ENCODE assay signal across 25 mouse cellular contexts in genomic region chr11:27799826-27800620, GRCm38 (mm10).
DNase-seq lines count a peak whose midpoint lies in the region; ATAC-seq and TF ChIP-seq lines count a peak whose summit lies in the region.
"Had no signal": no experiment of that assay in that cellular context is flagged by ENCODE, and none has a peak within 500 bp of the region (broad histone marks: within the 10 kb centered on the region; RNA-seq: fewer than 3 reads in every experiment).

No protein-coding gene starts in this region.

- TF ChIP-seq CTCF in intestine, postnatal 0 days (IDR thresholded peaks at IDR 0.05; ENCODE audit: low read depth) = no peak
- no peak for TF ChIP-seq CTCF in lung, adult 2 months (IDR thresholded peaks at IDR 0.05; ENCODE audit: insufficient read depth, low read length)
- no peak for TF ChIP-seq CTCF in midbrain, postnatal 0 days (IDR thresholded peaks at IDR 0.05)

- no peak overlapping the region for H3K9ac ChIP-seq in intestine, embryonic 14.5 days (ENCODE audit: low read length)
- no peak overlapping the region for H3K9ac ChIP-seq in intestine, postnatal 0 days (ENCODE audit: low read depth, low read length)
- no peak overlapping the region for H3K9ac ChIP-seq in midbrain, postnatal 0 days (replicated peaks; ENCODE audit: low read length, poor library complexity, severe bottlenecking)
- H3K9ac ChIP-seq: embryonic facial prominence, embryonic 12.5 days; forebrain, embryonic 13.5 days; forebrain, embryonic 15.5 days; forebrain, postnatal 0 days had no signal

- 65% methylated on average over 8 of the region's 8 CpGs for WGBS in intestine, embryonic 14.5 days
- WGBS in intestine, postnatal 0 days = 51% methylated on average over 8 of the region's 8 CpGs
- WGBS in lung, adult 2 months = 67% methylated on average over 8 of the region's 8 CpGs
- 75% methylated on average over 8 of the region's 8 CpGs for WGBS in midbrain, postnatal 0 days

- H3K9me3 ChIP-seq in intestine, embryonic 14.5 days (ENCODE audit: control insufficient read depth, low read length) = no peaks in the 10 kb centered on the region
- H3K9me3 ChIP-seq in intestine, postnatal 0 days (ENCODE audit: control insufficient read depth) = no peaks in the 10 kb centered on the region
- H3K9me3 ChIP-seq in midbrain, postnatal 0 days (ENCODE audit: low read length) = no peaks in the 10 kb centered on the region
- H3K9me3 ChIP-seq: embryonic facial prominence, embryonic 10.5 days; embryonic facial prominence, embryonic 12.5 days; forebrain, embryonic 13.5 days; forebrain, embryonic 15.5 days; G1E had no signal

- no peak overlapping the region for H3K4me2 ChIP-seq in intestine, embryonic 14.5 days (ENCODE audit: low read length)
- H3K4me2 ChIP-seq in intestine, postnatal 0 days (replicated peaks; ENCODE audit: low read depth) = no peak overlapping the region
- no peak overlapping the region for H3K4me2 ChIP-seq in midbrain, postnatal 0 days (ENCODE audit: low read depth, low read length, poor library complexity, severe bottlenecking)
- H3K4me2 ChIP-seq: embryonic facial prominence, embryonic 12.5 days; forebrain, embryonic 13.5 days; forebrain, embryonic 15.5 days had no signal

- no peaks in the 10 kb centered on the region for H3K27me3 ChIP-seq in intestine, embryonic 14.5 days (replicated peaks; ENCODE audit: control insufficient read depth, insufficient read depth, low read length)
- H3K27me3 ChIP-seq in intestine, postnatal 0 days (replicated peaks; ENCODE audit: control insufficient read depth, insufficient read depth, low read length) = no peaks in the 10 kb centered on the region
- H3K27me3 ChIP-seq in midbrain, postnatal 0 days (ENCODE audit: insufficient read depth, low read length) = no peaks in the 10 kb centered on the region
- H3K27me3 ChIP-seq: CH12.LX; embryonic facial prominence, embryonic 12.5 days; forebrain, embryonic 13.5 days; forebrain, embryonic 15.5 days; Patski had no signal

- no peak overlapping the region for H3K4me3 ChIP-seq in intestine, embryonic 14.5 days (ENCODE audit: low read depth, low read length)
- no peak overlapping the region for H3K4me3 ChIP-seq in intestine, postnatal 0 days (ENCODE audit: low read depth, low read length)
- no peak overlapping the region for H3K4me3 ChIP-seq in lung, adult 2 months (replicated peaks; ENCODE audit: extremely low read depth, low read depth, low read length)
- no peak overlapping the region for H3K4me3 ChIP-seq in midbrain, postnatal 0 days (ENCODE audit: low read depth, low read length)
- H3K4me3 ChIP-seq: embryonic facial prominence, embryonic 10.5 days; embryonic facial prominence, embryonic 12.5 days; forebrain, embryonic 13.5 days; forebrain, embryonic 15.5 days had no signal

- H3K36me3 ChIP-seq in intestine, embryonic 14.5 days (ENCODE audit: control insufficient read depth, insufficient read depth, low read length) = no peaks in the 10 kb centered on the region
- no peaks in the 10 kb centered on the region for H3K36me3 ChIP-seq in intestine, postnatal 0 days (ENCODE audit: control insufficient read depth, insufficient read depth)
- no peaks in the 10 kb centered on the region for H3K36me3 ChIP-seq in midbrain, postnatal 0 days (ENCODE audit: insufficient read depth, low read length)
- H3K36me3 ChIP-seq: embryonic facial prominence, embryonic 10.5 days; embryonic facial prominence, embryonic 12.5 days; forebrain, embryonic 15.5 days; G1E had no signal

- peak; percentile 78 for ATAC-seq in intestine, embryonic 14.5 days (replicated peaks; ENCODE audit: low FRiP score, low TSS enrichment, low read depth)
- ATAC-seq in intestine, postnatal 0 days = no peak
- no peak for ATAC-seq in midbrain, postnatal 0 days (ENCODE audit: low FRiP score)
- ATAC-seq: CD4-positive, CD25-positive, alpha-beta regulatory T cell, adult 4 months; forebrain, embryonic 13.5 days; forebrain, embryonic 15.5 days; forebrain, postnatal 0 days; Patski had no signal

- DNase-seq in intestine, embryonic 14.5 days (ENCODE audit: low spot score) = no peak
- DNase-seq in ES-CJ7 (ENCODE audit: low read depth, low spot score) = peak; percentile 81
- peak; percentile 72 for DNase-seq in R1 (ENCODE audit: low read depth, low spot score)
- DNase-seq in ZHBTc4 (ENCODE audit: low read depth, low spot score) = peak; percentile 75
- DNase-seq in lung, adult 2 months = no peak
- DNase-seq in midbrain, postnatal 0 days (ENCODE audit: low spot score) = no peak
- DNase-seq: adrenal gland, adult 2 months; adrenal gland, postnatal 14 days; adrenal gland, postnatal 36 days; B cell, adult 2 months; cerebellum, adult 11-12 months; cerebellum, adult 2 months; cerebellum, adult 9-10 months; cerebellum, postnatal 10 days; cerebellum, postnatal 25 days; forebrain, postnatal 0 days had no signal

- no peak for TF ChIP-seq POLR2A in lung, adult 2 months (IDR thresholded peaks at IDR 0.05; ENCODE audit: borderline replicate concordance, extremely low read depth, low read depth, low read length)

- H3K4me1 ChIP-seq in intestine, embryonic 14.5 days (replicated peaks; ENCODE audit: control insufficient read depth, insufficient read depth, low read length) = no peaks in the 10 kb centered on the region
- no peaks in the 10 kb centered on the region for H3K4me1 ChIP-seq in intestine, postnatal 0 days (replicated peaks; ENCODE audit: control insufficient read depth, insufficient read depth, low read length)
- H3K4me1 ChIP-seq in lung, adult 2 months (ENCODE audit: control insufficient read depth, insufficient read depth, low read length) = no peaks in the 10 kb centered on the region
- no peaks in the 10 kb centered on the region for H3K4me1 ChIP-seq in midbrain, postnatal 0 days (ENCODE audit: insufficient read depth, low read length)
- H3K4me1 ChIP-seq: embryonic facial prominence, embryonic 10.5 days; embryonic facial prominence, embryonic 12.5 days; forebrain, embryonic 13.5 days; forebrain, embryonic 15.5 days had no signal

- H3K27ac ChIP-seq in intestine, embryonic 14.5 days (ENCODE audit: low read depth) = no peak overlapping the region
- H3K27ac ChIP-seq in intestine, postnatal 0 days (ENCODE audit: low read depth, low read length) = no peak overlapping the region
- H3K27ac ChIP-seq in midbrain, postnatal 0 days (ENCODE audit: low read depth, low read length) = no peak overlapping the region
- H3K27ac ChIP-seq: embryonic facial prominence, embryonic 10.5 days; embryonic facial prominence, embryonic 12.5 days; forebrain, embryonic 13.5 days; forebrain, embryonic 15.5 days had no signal

Comparison
In these comparisons a context has a peak if more than half of its experiments do, and no peak if none do; other contexts are left out.
1. DNase-seq: peak in ES-CJ7 (single experiment), R1 (single experiment) and ZHBTc4 (single experiment); none in intestine, embryonic 14.5 days (single experiment), lung, adult 2 months (single experiment) and midbrain, postnatal 0 days (single experiment).